Mouse (Mus musculus) midbrain, postnatal 0 days (tissue): ENCODE data around the gene Popdc2. TPM values are rescaled to one million over a fixed set of nuclear protein-coding genes. Genes with fewer than 3 reads are reported as not detected.
A peak's percentile ranks its signal among the peaks of the same experiment; 100 is the strongest.

ENCODE experiments used
- ATAC-seq: fragments of 200-750 bp; cut with Nextera tagmentation; 2 replicates; pipeline ENCODE4 v1.8.0; 2017; ENCODE audit warnings: moderate number of reproducible peaks, mild to moderate bottlenecking, moderate TSS enrichment, moderate library complexity; ENCODE audit not compliant: low FRiP score
- DNase-seq: peaks from one replicate; pipeline ENCODE4 v3.0.0-alpha.2; 2015; ENCODE audit warnings: low spot score
- H3K27ac ChIP-seq: fragments of 300-500 bp; sonication (generic); 2 replicates; pipeline ENCODE4 v1.5.1; 2014; ENCODE audit warnings: low read depth, mild to moderate bottlenecking, low read length, mixed read lengths
- H3K27me3 ChIP-seq: fragments of 300-500 bp; sonication (generic); 2 replicates; pipeline ENCODE4 v1.6.1; 2014; ENCODE audit warnings: low read length, control low read depth, mixed read lengths; ENCODE audit not compliant: insufficient read depth
- H3K36me3 ChIP-seq: fragments of 300-500 bp; sonication (generic); 2 replicates; pipeline ENCODE4 v1.6.1; 2014; ENCODE audit warnings: low read length, control low read depth, mixed read lengths; ENCODE audit not compliant: insufficient read depth
- H3K4me1 ChIP-seq: fragments of 300-500 bp; sonication (generic); 2 replicates; pipeline ENCODE4 v1.6.1; 2014; ENCODE audit warnings: mild to moderate bottlenecking, control low read depth, antibody characterized with exemption, low read length, mixed read lengths; ENCODE audit not compliant: insufficient read depth
- H3K4me2 ChIP-seq: fragments of 300-500 bp; sonication (generic); 2 replicates; pipeline ENCODE4 v1.6.1; 2014; ENCODE audit warnings: low read depth, mild to moderate bottlenecking, low read length, mixed read lengths; ENCODE audit not compliant: poor library complexity, severe bottlenecking
- H3K4me3 ChIP-seq: fragments of 300-500 bp; sonication (generic); 2 replicates; pipeline ENCODE4 v1.5.1; 2014; ENCODE audit warnings: low read depth, mild to moderate bottlenecking, low read length, moderate library complexity
- H3K9ac ChIP-seq: fragments of 300-500 bp; sonication (generic); replicated peaks from 2 replicates; pipeline ENCODE4 v1.6.1; 2014; ENCODE audit warnings: mild to moderate bottlenecking, low read length, moderate library complexity, mixed read lengths; ENCODE audit not compliant: poor library complexity, severe bottlenecking
- H3K9me3 ChIP-seq: fragments of 300-500 bp; sonication (generic); 2 replicates; pipeline ENCODE4 v1.6.1; 2016; ENCODE audit warnings: low read length, control low read depth
- CTCF ChIP-seq: IDR thresholded peaks from 2 replicates; pipeline ENCODE4 v1.5.1; 2016; ENCODE audit warnings: antibody characterized with exemption, mild to moderate bottlenecking
- WGBS: fragments of 180-500 bp; shearing (Covaris S2); extraction: QIAGEN DNeasy Blood & Tissue Kit; methylation state at CpG from one replicate; pipeline ENCODE4 v1.1.7; 2014; 5-methylcytosine and 5-hydroxymethylcytosine counted together
- polyA plus RNA-seq: library from polyadenylated mRNA; unstranded; fragments of >200 nt; fragmentation: Nextera tagmentation; extraction: Ambion mirVana; gene quantifications from 2 replicates; pipeline ENCODE4 v1.2.1, GENCODE M21; 2015
- total RNA-seq: library from RNA; depleted of rRNA; stranded (reverse); fragments of >200 nt; gene quantifications from 2 replicates; pipeline ENCODE4 v1.2.3, GENCODE M21; 2014; rRNA removed

The Popdc2 gene
- 1.5 TPM in 2 replicates for total RNA-seq
- polyA plus RNA-seq = 0.49 and 0.69 TPM in 2 replicates

GRCm38 (mm10) chr16:38361933-38362332, at the start of gene Popdc2:
Gene Popdc2, plus strand, starts transcription at chr16:38362209.
- no peaks in the 10 kb centered on the region for H3K4me1 ChIP-seq
- TF ChIP-seq CTCF = no peak
- H3K36me3 ChIP-seq = no peaks in the 10 kb centered on the region
- no peak within 1 kb of the TSS for H3K9ac ChIP-seq
- no peak within 1 kb of the TSS for H3K4me2 ChIP-seq
- DNase-seq = no peak
- no peaks in the 10 kb centered on the region for H3K27me3 ChIP-seq
- ATAC-seq = no peak
- H3K27ac ChIP-seq = no peak within 1 kb of the TSS
- 69% methylated on average over 10 of the region's 10 CpGs for WGBS
- no peaks in the 10 kb centered on the region for H3K9me3 ChIP-seq
- H3K4me3 ChIP-seq = no peak within 1 kb of the TSS

- H3K27me3 ChIP-seq = no peaks in the 10 kb centered on the region
- H3K4me1 ChIP-seq = no peaks in the 10 kb centered on the region
- H3K4me3 ChIP-seq = no peak overlapping the region
- H3K9me3 ChIP-seq = no peaks in the 10 kb centered on the region
- ATAC-seq (no peak), DNase-seq (no peak)
- H3K36me3 ChIP-seq = no peaks in the 10 kb centered on the region
- no peak for TF ChIP-seq CTCF
- 77% methylated on average over 9 of the region's 9 CpGs for WGBS
- H3K4me2 ChIP-seq = no peak overlapping the region
- no peak overlapping the region for H3K27ac ChIP-seq
- H3K9ac ChIP-seq = no peak overlapping the region
Observed at GRCm38 (mm10) chr16:38318492-38318891, 43.5 kb upstream of the Popdc2 start.

- TF ChIP-seq CTCF = no peak
Observed at GRCm38 (mm10) chr16:38319087-38319486, 42.9 kb upstream of the Popdc2 start.

GRCm38 (mm10) chr16:38321452-38321935, 40.5 kb upstream of the Popdc2 start:
- Histone ChIP-seq H3K27ac (no peak overlapping the region), H3K9me3 (no peaks in the 10 kb centered on the region), H3K9ac (no peak overlapping the region), H3K27me3 (no peaks in the 10 kb centered on the region), H3K4me2 (peak overlapping the region; percentile 42), H3K36me3 (no peaks in the 10 kb centered on the region), H3K4me1 (no peaks in the 10 kb centered on the region), H3K4me3 (no peak overlapping the region)
- TF ChIP-seq CTCF = peak; percentile 81
- 25% methylated on average over 15 of the region's 17 CpGs for WGBS
- DNase-seq = peak; percentile 76
- ATAC-seq = peak; percentile 82

More at GRCm38 (mm10) chr16:38319087-38319486, 42.9 kb upstream of the Popdc2 start:
- H3K9me3 ChIP-seq = no peaks in the 10 kb centered on the region
- no peaks in the 10 kb centered on the region for H3K36me3 ChIP-seq
- no peak for ATAC-seq
- no peak overlapping the region for H3K4me2 ChIP-seq
- no peaks in the 10 kb centered on the region for H3K4me1 ChIP-seq
- no peak overlapping the region for H3K9ac ChIP-seq
- WGBS = 89% methylated on average over 4 of the region's 4 CpGs
- H3K27ac ChIP-seq = no peak overlapping the region
- no peak overlapping the region for H3K4me3 ChIP-seq
- no peak for DNase-seq
- no peaks in the 10 kb centered on the region for H3K27me3 ChIP-seq

- Histone ChIP-seq H3K9ac (no peak overlapping the region), H3K4me2 (no peak overlapping the region), H3K4me3 (no peak overlapping the region), H3K27me3 (no peaks in the 10 kb centered on the region), H3K4me1 (no peaks in the 10 kb centered on the region), H3K27ac (no peak overlapping the region), H3K36me3 (no peaks in the 10 kb centered on the region), H3K9me3 (no peaks in the 10 kb centered on the region)
- TF ChIP-seq CTCF = no peak
- DNase-seq = no peak
- WGBS = 88% methylated on average over 15 of the region's 15 CpGs
- no peak for ATAC-seq
Observed at GRCm38 (mm10) chr16:38324311-38324710, 37.7 kb upstream of the Popdc2 start.

- WGBS = 75% methylated on average over 11 of the region's 11 CpGs
- H3K4me3 ChIP-seq = no peak overlapping the region
- no peak for TF ChIP-seq CTCF
- no peak for ATAC-seq
- H3K4me2 ChIP-seq = no peak overlapping the region
- H3K9ac ChIP-seq = no peak overlapping the region
- no peaks in the 10 kb centered on the region for H3K36me3 ChIP-seq
- no peaks in the 10 kb centered on the region for H3K9me3 ChIP-seq
- no peak for DNase-seq
- H3K4me1 ChIP-seq = no peaks in the 10 kb centered on the region
- H3K27me3 ChIP-seq = no peaks in the 10 kb centered on the region
- no peak overlapping the region for H3K27ac ChIP-seq
Observed at GRCm38 (mm10) chr16:38326778-38327397, 35.1 kb upstream of the Popdc2 start.
